Mouse (Mus musculus) liver, embryonic 11.5 days (tissue): ENCODE measurements around the gene Samd3. TPM values are rescaled to one million over a fixed set of nuclear protein-coding genes. Genes with fewer than 3 reads are reported as not detected.

Experiments
- ATAC-seq: fragments of 200-750 bp; cut with Nextera tagmentation; replicated peaks from 2 replicates; pipeline ENCODE4 v1.8.0; 2017; ENCODE audit warnings: moderate number of reproducible peaks, mild to moderate bottlenecking, moderate TSS enrichment, moderate library complexity; ENCODE audit not compliant: low FRiP score
- DNase-seq: peaks from one replicate; pipeline ENCODE4 v3.0.0-alpha.2; 2017; ENCODE audit warnings: low spot score
- H3K27ac ChIP-seq: fragments of 300-500 bp; sonication (generic); 2 replicates; pipeline ENCODE4 v1.5.1; 2014; ENCODE audit warnings: mild to moderate bottlenecking, low read depth, low read length, control low read depth
- H3K27me3 ChIP-seq: fragments of 300-500 bp; sonication (generic); replicated peaks from 2 replicates; pipeline ENCODE4 v1.6.1; 2014; ENCODE audit warnings: low read length, mixed read lengths; ENCODE audit not compliant: control insufficient read depth, insufficient read depth
- H3K36me3 ChIP-seq: fragments of 300-500 bp; sonication (generic); 2 replicates; pipeline ENCODE4 v1.6.1; 2014; ENCODE audit warnings: mild to moderate bottlenecking, low read length, moderate library complexity, mixed read lengths; ENCODE audit not compliant: control insufficient read depth, insufficient read depth
- H3K4me1 ChIP-seq: fragments of 300-500 bp; sonication (generic); replicated peaks from 2 replicates; pipeline ENCODE4 v1.6.1; 2014; ENCODE audit warnings: low read length, mixed read lengths; ENCODE audit not compliant: control insufficient read depth, insufficient read depth
- H3K4me2 ChIP-seq: fragments of 300-500 bp; sonication (generic); 2 replicates; pipeline ENCODE4 v1.6.1; 2014; ENCODE audit warnings: mild to moderate bottlenecking, control low read depth, moderate library complexity
- H3K4me3 ChIP-seq: fragments of 300-500 bp; sonication (generic); 2 replicates; pipeline ENCODE4 v1.5.1; 2014; ENCODE audit warnings: low read depth, low read length, control low read depth
- H3K9ac ChIP-seq: fragments of 300-500 bp; sonication (generic); 2 replicates; pipeline ENCODE4 v1.6.1; 2014; ENCODE audit warnings: low read depth, low read length, control low read depth
- H3K9me3 ChIP-seq: fragments of 300-500 bp; sonication (generic); 2 replicates; pipeline ENCODE4 v1.6.1; 2016; ENCODE audit warnings: low read length, inconsistent platforms, mixed read lengths; ENCODE audit not compliant: control insufficient read depth
- WGBS: fragments of 180-500 bp; shearing (Covaris S2); extraction: QIAGEN DNeasy Blood & Tissue Kit; methylation state at CpG from one replicate; pipeline ENCODE4 v1.1.7; 2014; 5-methylcytosine and 5-hydroxymethylcytosine counted together
- polyA plus RNA-seq: library from polyadenylated mRNA; unstranded; fragments of >200 nt; fragmentation: Nextera tagmentation; extraction: Ambion mirVana; gene quantifications from 2 replicates; pipeline ENCODE4 v1.2.1, GENCODE M21; 2014

Samd3 gene
- polyA plus RNA-seq = not detected in 2 replicates

GRCm38 (mm10) chr10:26229488-26229887 is at the start of gene Samd3:
Gene Samd3 (plus strand): TSS chr10:26229707.
- H3K9me3 ChIP-seq = no peaks in the 10 kb centered on the region
- 41% methylated on average over 4 of the region's 4 CpGs for WGBS
- H3K27ac ChIP-seq = no peak within 1 kb of the TSS
- H3K9ac ChIP-seq = no peak within 1 kb of the TSS
- H3K4me1 ChIP-seq = no peaks in the 10 kb centered on the region
- H3K27me3 ChIP-seq = no peaks in the 10 kb centered on the region
- no peaks in the 10 kb centered on the region for H3K36me3 ChIP-seq
- ATAC-seq = no peak
- no peak for DNase-seq
- H3K4me3 ChIP-seq = no peak within 1 kb of the TSS
- H3K4me2 ChIP-seq = no peak within 1 kb of the TSS

GRCm38 (mm10) chr10:26185289-26185688 is 44.2 kb upstream of the Samd3 start:
- Histone ChIP-seq H3K4me1 (no peaks in the 10 kb centered on the region), H3K4me2 (no peak overlapping the region), H3K27me3 (no peaks in the 10 kb centered on the region), H3K9ac (no peak overlapping the region), H3K4me3 (no peak overlapping the region), H3K27ac (no peak overlapping the region), H3K9me3 (no peaks in the 10 kb centered on the region), H3K36me3 (no peaks in the 10 kb centered on the region)
- 78% methylated on average over 5 of the region's 5 CpGs for WGBS
- ATAC-seq (no peak), DNase-seq (no peak)

DNA sequence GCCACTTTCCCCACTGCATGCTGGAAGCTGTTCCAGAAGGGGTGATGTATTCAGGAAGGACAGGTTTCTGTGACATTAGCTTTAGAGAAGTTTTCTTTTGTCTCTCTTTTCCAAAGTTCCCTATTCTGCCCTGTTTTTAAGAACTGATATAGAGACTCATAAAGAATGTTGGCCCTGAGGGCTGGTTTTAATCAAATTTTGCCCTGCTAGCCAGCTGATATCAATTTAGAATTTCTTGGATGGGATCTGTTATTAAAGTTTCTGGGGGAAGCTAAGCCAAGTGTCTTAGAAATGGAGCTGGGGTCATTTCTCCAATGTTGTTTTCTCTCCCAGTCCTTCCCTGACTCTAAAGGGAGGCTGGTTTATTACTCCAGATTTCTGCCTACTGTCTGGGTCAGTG is 38.7 kb upstream of the Samd3 start:
- Histone ChIP-seq H3K4me1 (no peaks in the 10 kb centered on the region), H3K4me3 (no peak overlapping the region), H3K9ac (no peak overlapping the region), H3K4me2 (no peak overlapping the region), H3K27ac (no peak overlapping the region), H3K36me3 (no peaks in the 10 kb centered on the region), H3K27me3 (no peaks in the 10 kb centered on the region), H3K9me3 (no peaks in the 10 kb centered on the region)
- DNase-seq (no peak), ATAC-seq (no peak)

DNA sequence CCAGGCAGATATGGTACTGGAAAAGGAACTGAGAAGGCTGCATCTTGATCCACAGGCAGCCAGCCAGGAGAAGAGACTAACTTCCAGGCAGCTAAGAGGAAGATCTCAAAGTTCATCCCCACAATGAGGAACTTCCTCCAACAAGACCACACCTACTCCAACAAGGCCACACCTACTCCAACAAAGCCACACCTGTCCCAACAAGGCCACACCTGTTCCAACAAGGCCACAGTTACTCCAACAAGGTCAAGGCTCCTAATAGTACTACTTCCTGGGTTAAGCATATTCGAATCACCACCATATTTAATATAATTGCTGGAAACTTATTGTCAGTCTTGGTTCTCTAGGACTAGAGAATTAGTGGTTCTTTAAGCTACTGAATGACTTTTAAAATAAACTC is 34.6 kb upstream of the Samd3 start:
- no peaks in the 10 kb centered on the region for H3K27me3 ChIP-seq
- H3K9ac ChIP-seq = no peak overlapping the region
- H3K4me1 ChIP-seq = no peaks in the 10 kb centered on the region
- H3K4me2 ChIP-seq = no peak overlapping the region
- H3K4me3 ChIP-seq = no peak overlapping the region
- no peak overlapping the region for H3K27ac ChIP-seq
- DNase-seq = no peak
- 77% methylated on average over 1 of the region's 1 CpGs for WGBS
- ATAC-seq = no peak
- H3K36me3 ChIP-seq = no peaks in the 10 kb centered on the region
- no peaks in the 10 kb centered on the region for H3K9me3 ChIP-seq

DNA sequence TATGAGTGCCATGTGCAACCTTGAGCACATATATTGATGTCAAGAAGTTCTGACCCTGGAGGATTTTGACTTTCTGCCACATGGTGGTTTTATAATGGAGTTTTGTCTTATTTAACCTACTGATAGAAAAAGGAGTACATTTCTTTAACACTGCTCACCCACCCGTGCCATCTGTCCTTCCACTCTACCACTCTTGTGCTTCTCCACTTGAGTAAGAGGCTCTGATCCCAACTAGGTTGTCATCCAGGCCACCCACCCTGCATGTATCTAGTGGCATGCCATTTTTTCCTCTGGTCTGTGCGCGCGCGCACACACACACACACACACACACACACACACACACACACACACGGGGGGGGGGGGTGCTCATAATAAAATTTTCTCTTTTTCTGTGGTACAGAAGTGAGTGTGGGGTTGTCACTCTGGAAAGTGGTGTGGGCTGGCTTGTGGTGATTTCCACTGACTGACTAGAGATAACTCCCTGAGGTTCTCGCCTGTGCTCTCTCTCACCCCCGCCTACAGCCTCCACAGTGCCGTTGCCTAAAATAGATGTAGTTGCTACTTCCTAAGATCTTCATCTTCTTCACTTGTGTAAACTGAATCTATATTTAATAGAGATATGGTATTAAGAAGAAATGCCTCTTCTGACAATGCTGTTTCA is 26.7 kb upstream of the Samd3 start:
- H3K27me3 ChIP-seq = no peaks in the 10 kb centered on the region
- 79% methylated on average over 8 of the region's 9 CpGs for WGBS
- H3K9ac ChIP-seq = no peak overlapping the region
- ATAC-seq (no peak), DNase-seq (no peak)
- no peaks in the 10 kb centered on the region for H3K4me1 ChIP-seq
- H3K4me2 ChIP-seq = no peak overlapping the region
- H3K4me3 ChIP-seq = no peak overlapping the region
- no peaks in the 10 kb centered on the region for H3K9me3 ChIP-seq
- no peak overlapping the region for H3K27ac ChIP-seq
- no peaks in the 10 kb centered on the region for H3K36me3 ChIP-seq

DNA sequence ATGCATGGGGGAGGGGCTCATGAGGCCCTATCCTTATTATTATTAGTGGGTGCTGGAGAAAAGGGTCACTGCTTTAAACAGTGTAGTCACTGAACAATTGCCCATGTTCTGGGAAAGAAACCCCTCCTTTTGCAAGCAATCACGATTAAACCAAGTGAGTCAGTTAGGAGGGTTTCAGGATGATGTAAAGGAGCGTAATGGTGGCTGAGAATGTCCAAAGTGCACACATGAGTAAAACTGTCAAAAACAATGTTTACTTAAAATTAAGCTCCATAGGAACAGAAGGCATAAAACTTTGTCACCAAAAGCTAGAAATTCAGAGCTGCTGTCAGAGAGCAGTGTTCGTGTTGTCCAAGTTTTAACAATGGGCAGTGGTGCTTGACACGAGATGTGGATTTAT is 8.8 kb upstream of the Samd3 start:
- Histone ChIP-seq H3K4me1 (no peaks in the 10 kb centered on the region), H3K4me3 (no peak overlapping the region), H3K9ac (no peak overlapping the region), H3K27ac (no peak overlapping the region), H3K36me3 (no peaks in the 10 kb centered on the region), H3K4me2 (no peak overlapping the region), H3K9me3 (no peaks in the 10 kb centered on the region), H3K27me3 (no peaks in the 10 kb centered on the region)
- WGBS = 79% methylated on average over 4 of the region's 4 CpGs
- ATAC-seq = no peak
- no peak for DNase-seq

DNA sequence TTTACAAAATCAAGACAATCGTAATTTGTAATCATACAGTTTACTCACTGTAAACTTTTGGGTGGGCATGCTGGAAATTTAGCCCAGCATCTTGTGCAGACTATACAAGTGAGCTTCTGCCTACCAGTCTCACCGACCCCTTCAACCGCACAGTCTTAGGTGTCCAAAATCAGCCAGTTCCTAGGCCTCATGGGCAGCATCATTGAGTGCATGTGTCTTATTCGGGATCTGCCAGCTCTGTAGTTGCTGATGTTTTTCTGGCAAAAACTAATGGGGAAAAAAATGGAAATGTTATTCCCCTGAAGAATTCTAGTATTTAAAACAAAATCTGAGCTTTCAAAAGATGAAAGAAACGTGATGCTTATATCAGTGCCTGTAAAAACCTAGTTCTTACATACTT is 3.3 kb upstream of the Samd3 start:
- Histone ChIP-seq H3K36me3 (no peaks in the 10 kb centered on the region), H3K4me3 (no peak overlapping the region), H3K4me1 (no peaks in the 10 kb centered on the region), H3K27ac (no peak overlapping the region), H3K9me3 (no peaks in the 10 kb centered on the region), H3K27me3 (no peaks in the 10 kb centered on the region), H3K9ac (no peak overlapping the region), H3K4me2 (no peak overlapping the region)
- ATAC-seq (no peak), DNase-seq (no peak)
- 77% methylated on average over 5 of the region's 5 CpGs for WGBS

DNA sequence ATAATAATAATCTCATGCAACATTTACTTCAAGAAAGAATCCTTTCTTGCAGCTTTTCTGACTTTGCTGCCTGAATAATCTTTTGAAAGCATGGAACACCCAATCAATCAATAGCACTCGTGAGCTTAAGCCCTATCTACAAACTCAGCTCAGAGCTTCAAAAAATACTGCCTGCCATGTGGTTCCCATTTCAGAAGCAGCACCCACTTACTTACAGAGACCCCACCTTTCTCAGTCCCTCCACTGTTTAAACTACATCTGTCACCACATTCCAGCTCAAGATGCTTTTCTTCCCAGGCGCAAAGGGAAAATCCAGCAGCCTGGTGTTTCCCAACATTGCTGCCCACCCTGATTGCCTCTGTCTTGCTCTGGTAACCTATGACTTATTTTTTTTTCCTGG is 2.8 kb upstream of the Samd3 start:
- Histone ChIP-seq H3K4me1 (no peaks in the 10 kb centered on the region), H3K4me2 (no peak overlapping the region), H3K9ac (no peak overlapping the region), H3K9me3 (no peaks in the 10 kb centered on the region), H3K4me3 (no peak overlapping the region), H3K36me3 (no peaks in the 10 kb centered on the region), H3K27me3 (no peaks in the 10 kb centered on the region), H3K27ac (no peak overlapping the region)
- no peak for DNase-seq
- ATAC-seq = no peak
- 42% methylated on average over 2 of the region's 2 CpGs for WGBS

- ATAC-seq = no peak
- DNase-seq = no peak
- no peaks in the 10 kb centered on the region for H3K36me3 ChIP-seq
Observed at GRCm38 (mm10) chr10:26228187-26228586, 1.3 kb upstream of the Samd3 start.

More at GRCm38 (mm10) chr10:26228187-26228586, 1.3 kb upstream of the Samd3 start:
- Histone ChIP-seq H3K4me3 (no peak overlapping the region), H3K27ac (no peak overlapping the region), H3K4me1 (no peaks in the 10 kb centered on the region), H3K9ac (no peak overlapping the region), H3K9me3 (no peaks in the 10 kb centered on the region), H3K27me3 (no peaks in the 10 kb centered on the region), H3K4me2 (no peak overlapping the region)
